Mouse (Mus musculus) neural tube, embryonic 13.5 days (tissue): ENCODE data around the gene Cstad. TPM values are rescaled to one million over a fixed set of nuclear protein-coding genes. Genes with fewer than 3 reads are reported as not detected.

Experiments used
- ATAC-seq: fragments of 200-750 bp; cut with Nextera tagmentation; 2 replicates; pipeline ENCODE4 v1.8.0; 2017; ENCODE audit warnings: low read depth, mild to moderate bottlenecking, moderate TSS enrichment, moderate library complexity
- H3K27ac ChIP-seq: fragments of 300-500 bp; sonication (generic); replicated peaks from 2 replicates; pipeline ENCODE4 v1.5.1; 2015; ENCODE audit warnings: moderate library complexity, mild to moderate bottlenecking, inconsistent platforms
- H3K27me3 ChIP-seq: fragments of 300-500 bp; sonication (generic); 2 replicates; pipeline ENCODE4 v1.6.1; 2015; ENCODE audit warnings: mild to moderate bottlenecking, inconsistent platforms
- H3K36me3 ChIP-seq: fragments of 300-500 bp; sonication (generic); 2 replicates; pipeline ENCODE4 v1.6.1; 2015; ENCODE audit warnings: mild to moderate bottlenecking, inconsistent platforms
- H3K4me1 ChIP-seq: fragments of 300-500 bp; sonication (generic); replicated peaks from 2 replicates; pipeline ENCODE4 v1.6.1; 2015; ENCODE audit warnings: inconsistent platforms
- H3K4me2 ChIP-seq: fragments of 300-500 bp; sonication (generic); 2 replicates; pipeline ENCODE4 v1.6.1; 2015; ENCODE audit warnings: inconsistent platforms, mild to moderate bottlenecking, moderate library complexity
- H3K4me3 ChIP-seq: fragments of 300-500 bp; sonication (generic); 2 replicates; pipeline ENCODE4 v1.5.1; 2015; ENCODE audit warnings: mild to moderate bottlenecking, inconsistent platforms
- H3K9ac ChIP-seq: fragments of 300-500 bp; sonication (generic); 2 replicates; pipeline ENCODE4 v1.6.1; 2015; ENCODE audit warnings: moderate library complexity, mild to moderate bottlenecking, inconsistent platforms
- H3K9me3 ChIP-seq: fragments of 300-500 bp; sonication (generic); 2 replicates; pipeline ENCODE4 v1.6.1; 2016; ENCODE audit warnings: inconsistent platforms
- WGBS: fragments of 180-500 bp; shearing (Covaris S2); methylation state at CpG from one replicate; pipeline ENCODE4 v1.1.7; 2015; 5-methylcytosine and 5-hydroxymethylcytosine counted together
- polyA plus RNA-seq: library from polyadenylated mRNA; unstranded; fragments of >200 nt; fragmentation: Nextera tagmentation; extraction: Ambion mirVana; gene quantifications from 2 replicates; pipeline ENCODE4 v1.2.1, GENCODE M21; 2015

Gene Cstad
- polyA plus RNA-seq, 1 experiment from 2014 or later: 0.98 TPM

DNA sequence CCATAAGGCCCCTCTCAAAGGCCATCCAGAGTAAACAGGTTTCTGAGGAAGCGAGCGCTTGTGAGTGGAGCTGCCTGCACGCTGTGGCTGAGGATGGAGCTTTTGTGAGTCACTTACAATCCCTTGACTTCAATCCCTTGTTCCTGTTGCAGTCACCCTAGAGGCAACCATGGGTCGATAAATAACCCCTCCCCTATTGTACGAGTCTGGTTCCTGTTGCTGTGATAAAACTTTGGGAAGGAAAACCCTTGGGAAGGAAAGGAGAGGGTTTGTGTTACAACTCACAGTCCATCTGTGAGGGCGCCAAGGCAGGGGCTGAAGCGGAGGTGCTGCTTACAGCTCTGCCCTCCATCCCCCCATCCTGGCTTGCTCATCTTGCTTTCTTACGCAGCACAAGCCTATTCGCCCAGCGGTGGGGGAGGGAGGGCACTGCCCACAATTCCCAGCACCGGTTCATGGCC, 45.2 kb downstream of the Cstad start:
- peak; percentile 55; the same call in 1 of the 2 replicates for ATAC-seq
- H3K27ac ChIP-seq: peak overlapping the region; percentile 78
- no peaks in the 10 kb centered on the region for H3K9me3 ChIP-seq
- H3K9ac ChIP-seq: peak overlapping the region; percentile 2; the same call in 1 of the 2 replicates
- no peak overlapping the region for H3K4me2 ChIP-seq
- H3K4me3 ChIP-seq: no peak overlapping the region
- 7% methylated on average over 11 of the region's 11 CpGs for WGBS
- peaks cover 50% of the 10 kb centered on the region for H3K4me1 ChIP-seq
- H3K36me3 ChIP-seq: no peaks in the 10 kb centered on the region
- no peaks in the 10 kb centered on the region for H3K27me3 ChIP-seq

DNA sequence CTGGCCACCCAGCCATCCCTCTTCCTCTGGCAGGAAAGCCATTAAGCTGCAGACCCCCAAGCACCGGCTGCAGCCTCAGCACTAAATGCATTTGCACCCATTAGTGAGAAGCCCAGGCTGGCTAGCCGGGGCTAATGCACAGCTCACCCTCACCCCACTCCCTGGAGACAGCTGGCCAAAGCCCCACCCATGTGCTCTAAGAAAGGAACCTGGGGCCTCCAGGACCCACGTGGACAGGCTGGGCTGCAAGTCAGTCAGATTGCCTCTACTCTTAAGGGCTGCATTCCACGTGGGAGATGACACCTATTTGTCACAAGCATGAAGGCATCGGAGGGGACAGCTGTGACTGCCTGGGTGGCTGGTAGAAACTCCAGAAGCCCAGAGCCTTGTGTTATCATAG, 48.0 kb downstream of the Cstad start:
- no peaks in the 10 kb centered on the region for H3K27me3 ChIP-seq
- WGBS: 12% methylated on average over 5 of the region's 5 CpGs
- H3K36me3 ChIP-seq: no peaks in the 10 kb centered on the region
- no peak for ATAC-seq
- H3K4me2 ChIP-seq: no peak overlapping the region
- H3K9ac ChIP-seq: 0 out of 2 replicates have a peak overlapping the region, but pooled peaks have one; percentile 17
- no peaks in the 10 kb centered on the region for H3K9me3 ChIP-seq
- peak overlapping the region; percentile 71 for H3K27ac ChIP-seq
- no peak overlapping the region for H3K4me3 ChIP-seq
- H3K4me1 ChIP-seq: peaks cover 73% of the 10 kb centered on the region

DNA sequence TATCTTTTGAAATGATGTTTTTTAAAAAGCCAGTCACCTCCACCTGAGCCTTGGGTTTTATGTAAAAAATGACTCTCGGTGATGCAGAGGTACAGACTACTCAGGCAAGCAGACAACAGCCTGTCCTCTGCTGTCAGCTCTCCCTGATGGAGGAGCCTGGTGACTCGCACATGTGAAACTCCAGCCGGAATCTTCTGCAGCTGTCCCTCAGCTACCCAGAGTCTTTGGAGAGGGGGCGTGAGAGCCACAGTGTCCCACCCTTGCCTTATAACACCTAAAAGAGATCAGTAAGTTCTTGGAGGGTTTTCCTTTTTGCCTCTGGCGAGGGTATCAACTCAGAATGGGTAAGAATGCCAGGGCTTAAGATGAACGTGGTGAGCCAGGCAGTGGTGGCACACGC, 48.6 kb downstream of the Cstad start:
- Histone ChIP-seq H3K4me2 (no peak overlapping the region), H3K27ac (peak overlapping the region; percentile 71), H3K4me3 (no peak overlapping the region), H3K9ac (0 out of 2 replicates have a peak overlapping the region, but pooled peaks have one; percentile 3), H3K9me3 (no peaks in the 10 kb centered on the region), H3K27me3 (no peaks in the 10 kb centered on the region), H3K36me3 (no peaks in the 10 kb centered on the region), H3K4me1 (peaks cover 78% of the 10 kb centered on the region)
- 78% methylated on average over 7 of the region's 7 CpGs for WGBS
- ATAC-seq: no peak

DNA sequence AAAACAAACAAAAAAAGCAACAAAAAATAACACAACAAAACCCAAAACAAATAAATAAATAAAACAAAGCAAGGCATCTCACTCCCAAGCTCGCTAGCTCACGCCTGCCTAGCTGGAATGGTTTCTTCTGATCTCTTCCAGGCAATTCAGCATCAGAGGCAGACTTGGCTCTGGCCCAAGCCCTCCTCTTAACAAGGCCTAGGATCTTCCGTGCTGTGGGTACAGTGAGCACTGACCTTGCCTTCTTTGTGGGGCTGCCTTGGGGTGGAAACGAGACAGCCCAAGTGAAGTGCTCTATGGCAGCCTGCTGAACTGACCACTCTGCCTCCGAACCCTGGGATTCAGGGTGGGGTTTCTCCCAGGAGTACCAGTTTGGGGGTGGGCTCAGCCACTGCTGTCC, 52.0 kb downstream of the Cstad start:
- no peaks in the 10 kb centered on the region for H3K27me3 ChIP-seq
- peak overlapping the region; percentile 43 for H3K4me2 ChIP-seq
- no peaks in the 10 kb centered on the region for H3K9me3 ChIP-seq
- WGBS: 9% methylated on average over 5 of the region's 5 CpGs
- no peaks in the 10 kb centered on the region for H3K36me3 ChIP-seq
- peak overlapping the region; percentile 70 for H3K9ac ChIP-seq
- peak; percentile 64 for ATAC-seq
- H3K27ac ChIP-seq: peak overlapping the region; percentile 100
- H3K4me3 ChIP-seq: no peak overlapping the region
- peaks cover 83% of the 10 kb centered on the region for H3K4me1 ChIP-seq

DNA sequence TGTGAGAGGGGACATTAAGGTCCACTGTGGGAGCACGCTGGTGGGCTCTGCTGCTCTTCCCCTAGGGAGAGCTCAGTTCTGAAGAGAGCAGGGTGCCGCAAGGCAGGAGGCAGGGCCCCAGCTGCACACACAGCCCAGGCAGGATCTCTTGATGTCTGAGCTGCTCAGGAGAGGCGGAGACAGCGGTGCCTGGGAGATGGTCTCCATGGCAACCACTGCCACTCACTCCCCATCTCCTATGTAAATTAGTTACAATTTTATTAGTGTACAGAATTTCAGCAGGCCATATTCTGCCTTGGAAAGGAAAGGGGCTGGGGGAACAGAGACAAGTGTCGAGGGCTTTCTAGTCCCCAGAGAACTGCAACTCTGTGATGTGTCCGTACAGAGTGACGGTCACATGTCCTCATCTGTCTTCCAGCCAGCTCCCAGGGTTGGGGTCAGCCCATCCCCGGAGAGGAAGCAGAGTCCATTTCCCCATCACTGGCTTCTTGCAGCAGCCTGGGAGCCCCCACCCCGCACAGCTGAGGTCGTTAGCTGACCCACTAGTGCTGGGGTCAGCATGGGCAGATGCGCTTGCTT, 52.6 kb downstream of the Cstad start:
- H3K27ac ChIP-seq: peak overlapping the region; percentile 100
- H3K4me1 ChIP-seq: peaks cover 84% of the 10 kb centered on the region
- peak overlapping the region; percentile 70 for H3K9ac ChIP-seq
- under 1% methylated on average over 11 of the region's 11 CpGs for WGBS
- H3K4me2 ChIP-seq: peak overlapping the region; percentile 43
- H3K9me3 ChIP-seq: no peaks in the 10 kb centered on the region
- H3K27me3 ChIP-seq: no peaks in the 10 kb centered on the region
- H3K4me3 ChIP-seq: 0 out of 2 replicates have a peak overlapping the region, but pooled peaks have one; percentile 1
- peak; percentile 95 for ATAC-seq
- no peaks in the 10 kb centered on the region for H3K36me3 ChIP-seq

DNA sequence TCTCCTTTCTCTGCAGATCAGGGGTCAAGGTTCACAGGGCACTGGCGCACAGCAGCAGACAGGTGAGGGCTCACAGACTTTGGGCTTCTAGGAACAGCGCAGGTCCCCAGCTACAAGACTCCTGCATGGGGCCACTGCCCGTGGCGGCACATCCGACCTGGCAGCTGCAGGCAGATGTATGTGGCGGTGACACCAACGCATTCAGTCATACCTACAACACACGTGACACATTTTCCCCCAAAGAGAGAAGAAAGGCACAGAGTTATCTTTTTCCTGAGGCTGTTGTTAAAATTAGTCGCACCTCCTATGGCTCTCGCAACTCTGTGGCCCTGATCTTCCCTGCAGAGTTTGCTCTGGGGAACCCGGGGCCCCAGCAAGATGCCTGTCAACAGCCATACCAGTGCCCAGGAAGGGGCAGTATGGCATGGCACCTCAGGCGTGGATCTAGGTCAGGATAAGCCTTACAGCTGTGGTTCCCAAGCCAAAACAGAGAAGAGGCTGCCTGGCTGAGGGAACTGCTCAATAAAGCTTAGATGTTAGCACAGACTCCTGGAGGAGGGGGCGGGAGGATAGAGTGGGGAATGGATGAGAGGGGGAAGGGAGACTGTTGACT, 53.1 kb downstream of the Cstad start:
- peak overlapping the region; percentile 70 for H3K9ac ChIP-seq
- 19% methylated on average over 13 of the region's 13 CpGs for WGBS

DNA sequence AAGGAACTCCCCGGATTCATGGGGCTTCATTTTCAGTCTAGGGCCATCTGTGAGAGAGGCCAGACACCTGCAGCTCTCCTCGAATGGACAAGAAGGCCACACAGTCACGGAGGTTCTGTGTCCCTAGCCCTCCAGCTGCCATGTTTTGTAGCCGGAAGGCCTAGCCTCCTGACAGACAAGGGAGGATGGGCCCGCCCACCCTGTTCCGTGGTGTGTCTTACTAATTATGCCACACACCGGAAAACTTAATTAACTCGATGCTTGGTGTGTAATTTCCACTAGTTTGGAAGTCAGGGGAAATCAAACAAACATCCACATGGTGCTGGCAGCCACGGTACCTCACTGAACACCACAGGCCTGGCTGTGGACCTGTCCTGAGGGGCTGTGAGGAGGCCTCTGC, 55.4 kb downstream of the Cstad start:
- WGBS: 48% methylated on average over 9 of the region's 9 CpGs
- Histone ChIP-seq H3K4me2 (no peak overlapping the region), H3K4me3 (no peak overlapping the region), H3K9ac (peak overlapping the region; percentile 17; the same call in 1 of the 2 replicates), H3K4me1 (peaks cover 92% of the 10 kb centered on the region), H3K9me3 (no peaks in the 10 kb centered on the region), H3K36me3 (no peaks in the 10 kb centered on the region), H3K27me3 (no peaks in the 10 kb centered on the region), H3K27ac (peak overlapping the region; percentile 99)
- no peak for ATAC-seq

More for the DNA sequence above, 53.1 kb downstream of the Cstad start:
- Histone ChIP-seq H3K36me3 (no peaks in the 10 kb centered on the region), H3K27me3 (no peaks in the 10 kb centered on the region), H3K27ac (peak overlapping the region; percentile 100), H3K4me2 (peak overlapping the region; percentile 43), H3K4me1 (peaks cover 84% of the 10 kb centered on the region), H3K9me3 (no peaks in the 10 kb centered on the region), H3K4me3 (0 out of 2 replicates have a peak overlapping the region, but pooled peaks have one; percentile 1)
- peak; percentile 20 for ATAC-seq

DNA sequence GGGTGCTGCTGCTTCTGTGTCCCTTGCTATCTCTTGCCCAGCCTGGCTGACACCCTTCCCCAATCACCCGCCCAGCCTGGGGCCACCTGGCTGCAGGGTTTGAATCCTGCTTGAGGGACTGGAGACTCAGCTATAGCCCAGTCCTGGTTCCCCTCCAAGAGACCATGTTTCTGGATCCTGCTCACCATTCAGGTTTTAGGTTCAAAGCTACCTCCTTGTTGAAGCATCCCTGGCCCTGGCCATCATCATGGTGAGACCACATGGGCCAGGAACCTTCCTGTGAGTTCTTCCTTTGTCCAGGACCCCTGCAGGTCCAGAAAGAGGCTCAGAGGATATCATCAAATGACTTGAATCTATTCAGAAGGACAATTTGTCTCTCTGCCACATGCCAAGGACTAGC, 57.0 kb downstream of the Cstad start:
- H3K27me3 ChIP-seq: no peaks in the 10 kb centered on the region
- H3K4me3 ChIP-seq: no peak overlapping the region
- H3K36me3 ChIP-seq: no peaks in the 10 kb centered on the region
- H3K4me2 ChIP-seq: no peak overlapping the region
- peak overlapping the region; percentile 64 for H3K9ac ChIP-seq
- H3K27ac ChIP-seq: peak overlapping the region; percentile 99
- 89% methylated on average over 1 of the region's 1 CpGs for WGBS
- peaks cover 92% of the 10 kb centered on the region for H3K4me1 ChIP-seq
- no peaks in the 10 kb centered on the region for H3K9me3 ChIP-seq
- ATAC-seq: no peak

DNA sequence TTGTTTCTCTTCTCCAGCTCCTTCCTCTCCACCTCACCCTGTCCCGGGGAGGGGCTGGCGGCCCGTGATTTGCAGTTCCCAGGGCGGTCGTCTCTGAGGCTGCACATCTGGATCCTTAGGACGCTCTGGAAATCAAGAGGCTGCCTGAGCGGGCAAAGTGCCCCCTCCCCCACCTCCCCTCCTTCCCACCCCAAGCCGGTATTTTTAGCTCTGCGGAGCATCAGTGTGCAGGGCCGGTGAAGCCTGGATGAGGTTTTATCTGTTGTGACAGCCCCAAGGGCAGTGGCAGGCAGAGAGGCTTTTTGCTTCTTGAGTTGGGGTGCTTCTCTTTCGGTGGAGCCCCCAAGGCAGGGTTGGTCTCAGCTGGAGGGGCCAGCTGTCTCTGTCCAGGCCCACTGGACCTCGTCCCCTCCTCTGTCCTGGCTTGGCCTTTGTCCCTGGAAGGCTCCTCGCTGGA, 57.8 kb downstream of the Cstad start:
- no peak overlapping the region for H3K4me3 ChIP-seq
- ATAC-seq: peak; percentile 63
- H3K9me3 ChIP-seq: no peaks in the 10 kb centered on the region
- peaks cover 92% of the 10 kb centered on the region for H3K4me1 ChIP-seq
- H3K27ac ChIP-seq: peak overlapping the region; percentile 99
- peak overlapping the region; percentile 18; the same call in 1 of the 2 replicates for H3K4me2 ChIP-seq
- no peaks in the 10 kb centered on the region for H3K27me3 ChIP-seq
- 2% methylated on average over 13 of the region's 13 CpGs for WGBS
- H3K36me3 ChIP-seq: no peaks in the 10 kb centered on the region
- peak overlapping the region; percentile 64 for H3K9ac ChIP-seq

DNA sequence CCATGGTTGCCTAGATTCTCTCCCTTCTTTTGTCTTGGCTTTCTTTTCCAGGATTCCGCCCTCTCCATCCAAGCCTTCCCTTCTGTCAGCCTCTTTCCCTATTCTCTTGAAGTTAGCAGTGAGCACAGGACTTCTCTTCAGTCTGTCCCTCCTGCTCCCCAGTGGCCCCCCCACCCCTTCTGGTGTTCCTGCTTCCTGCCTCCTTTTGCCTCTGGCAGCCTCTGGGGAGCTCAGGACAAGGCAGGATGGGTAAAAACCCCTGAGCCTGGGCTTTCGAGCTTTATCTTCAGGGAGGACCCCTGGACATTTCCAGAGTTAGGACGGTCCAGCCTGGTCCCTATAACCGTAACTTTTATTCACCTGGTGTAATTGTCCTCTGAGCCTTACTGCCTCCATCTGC, 58.2 kb downstream of the Cstad start:
- Histone ChIP-seq H3K27ac (peak overlapping the region; percentile 99), H3K9ac (peak overlapping the region; percentile 64), H3K9me3 (no peaks in the 10 kb centered on the region), H3K4me2 (peak overlapping the region; percentile 18; the same call in 1 of the 2 replicates), H3K36me3 (no peaks in the 10 kb centered on the region), H3K4me1 (peaks cover 92% of the 10 kb centered on the region), H3K27me3 (no peaks in the 10 kb centered on the region), H3K4me3 (no peak overlapping the region)
- 64% methylated on average over 4 of the region's 4 CpGs for WGBS
- no peak for ATAC-seq

DNA sequence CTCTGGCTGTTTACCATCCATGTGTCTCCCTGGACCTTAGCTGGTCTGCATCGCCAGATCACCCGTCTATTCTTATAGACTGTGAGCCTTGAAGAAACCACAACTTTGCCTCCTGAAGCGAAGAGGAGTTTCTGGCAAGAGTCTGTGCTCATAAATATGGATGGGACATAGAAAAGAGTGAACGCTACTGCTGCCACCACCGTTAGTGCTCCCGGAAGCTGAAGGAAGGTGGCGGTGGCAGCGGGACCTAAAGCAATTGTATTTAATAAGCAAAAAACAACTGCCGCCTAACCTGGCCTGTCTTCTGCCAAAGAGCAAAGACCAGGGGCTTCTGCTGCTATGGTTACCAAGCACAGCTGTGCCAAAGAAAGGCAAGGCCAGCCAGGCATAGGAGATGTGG, 59.3 kb downstream of the Cstad start:
- Histone ChIP-seq H3K4me1 (peaks cover 97% of the 10 kb centered on the region), H3K9me3 (no peaks in the 10 kb centered on the region), H3K4me2 (no peak overlapping the region), H3K36me3 (no peaks in the 10 kb centered on the region), H3K4me3 (no peak overlapping the region), H3K9ac (no peak overlapping the region), H3K27me3 (no peaks in the 10 kb centered on the region), H3K27ac (peak overlapping the region; percentile 99)
- no peak for ATAC-seq
- WGBS: 50% methylated on average over 9 of the region's 9 CpGs

DNA sequence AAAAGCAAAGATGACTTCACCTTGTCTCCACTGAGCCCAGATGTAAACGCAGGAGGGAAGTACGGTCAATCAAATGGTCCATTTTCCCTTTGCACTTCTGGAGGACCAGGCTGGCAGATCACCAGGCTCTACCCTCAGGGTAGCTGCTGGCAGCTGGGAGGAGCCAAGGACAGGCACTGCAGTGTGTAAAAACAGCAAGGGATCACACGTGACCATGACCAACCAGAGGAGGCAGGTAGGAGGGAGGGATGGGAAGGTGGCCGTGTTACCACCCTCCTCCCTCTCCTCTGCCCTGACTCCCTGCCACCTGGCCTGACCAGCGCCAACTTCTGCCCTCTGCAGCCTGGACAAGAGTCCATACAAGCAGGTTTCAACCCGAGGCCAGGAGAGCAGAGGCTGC, 59.7 kb downstream of the Cstad start:
- ATAC-seq: no peak

More for the DNA sequence above, 59.7 kb downstream of the Cstad start:
- Histone ChIP-seq H3K36me3 (no peaks in the 10 kb centered on the region), H3K27ac (peak overlapping the region; percentile 99), H3K9ac (no peak overlapping the region), H3K27me3 (no peaks in the 10 kb centered on the region), H3K4me2 (no peak overlapping the region), H3K4me1 (peaks cover 97% of the 10 kb centered on the region), H3K4me3 (no peak overlapping the region), H3K9me3 (no peaks in the 10 kb centered on the region)
- WGBS: 60% methylated on average over 6 of the region's 6 CpGs
